Mouse (Mus musculus): ENCODE results near the gene Ttc34.
A peak's percentile ranks its signal among the peaks of the same experiment; 100 is the strongest.

Ttc34 gene

GRCm38 (mm10) chr4:154837170-154837569 is at the start of gene Ttc34:
Ttc34 (plus strand) TSS chr4:154837459.
- DNase-seq (ENCODE audit: low spot score), result no peak

- no peak for DNase-seq (ENCODE audit: low spot score)
Observed at GRCm38 (mm10) chr4:154787960-154788702, 49.1 kb upstream of the Ttc34 start.

- DNase-seq (ENCODE audit: low spot score), result no peak
Observed at GRCm38 (mm10) chr4:154791894-154792293, 45.4 kb upstream of the Ttc34 start.

GRCm38 (mm10) chr4:154793499-154793898 is 43.8 kb upstream of the Ttc34 start:
- DNase-seq (ENCODE audit: low spot score), result no peak

- peak; percentile 15 for DNase-seq (ENCODE audit: low spot score)
Observed at GRCm38 (mm10) chr4:154797834-154798233, 39.4 kb upstream of the Ttc34 start.

- DNase-seq (ENCODE audit: low spot score), result no peak
Observed at GRCm38 (mm10) chr4:154800543-154800942, 36.7 kb upstream of the Ttc34 start.

GRCm38 (mm10) chr4:154802210-154802609 is 35.0 kb upstream of the Ttc34 start:
- DNase-seq (ENCODE audit: low spot score), result no peak

GRCm38 (mm10) chr4:154825662-154826061 is 11.6 kb upstream of the Ttc34 start:
- DNase-seq (ENCODE audit: low spot score), result peak; percentile 27

GRCm38 (mm10) chr4:154826224-154826623 is 11.0 kb upstream of the Ttc34 start:
- DNase-seq (ENCODE audit: low spot score), result no peak

GRCm38 (mm10) chr4:154827181-154827580 is 10.1 kb upstream of the Ttc34 start:
- DNase-seq (ENCODE audit: low spot score), result no peak

GRCm38 (mm10) chr4:154827861-154828610 is 9.2 kb upstream of the Ttc34 start:
- DNase-seq (ENCODE audit: low spot score), result no peak

- DNase-seq (ENCODE audit: low spot score), result no peak
Observed at GRCm38 (mm10) chr4:154831915-154832573, 5.2 kb upstream of the Ttc34 start.

GRCm38 (mm10) chr4:154836183-154836915 is 910 bp upstream of the Ttc34 start:
- no peak for DNase-seq (ENCODE audit: low spot score)

- no peak for DNase-seq (ENCODE audit: low spot score)
Observed at GRCm38 (mm10) chr4:154838741-154839140, 1.5 kb downstream of the Ttc34 start.

- DNase-seq (ENCODE audit: low spot score), result no peak
Observed at GRCm38 (mm10) chr4:154839406-154839805, 2.1 kb downstream of the Ttc34 start.

- no peak for DNase-seq (ENCODE audit: low spot score)
Observed at GRCm38 (mm10) chr4:154852696-154853095, 15.4 kb downstream of the Ttc34 start.

- DNase-seq (ENCODE audit: low spot score), result no peak
Observed at GRCm38 (mm10) chr4:154853881-154854280, 16.6 kb downstream of the Ttc34 start.

- no peak for DNase-seq (ENCODE audit: low spot score)
Observed at GRCm38 (mm10) chr4:154854676-154855345, 17.6 kb downstream of the Ttc34 start.

GRCm38 (mm10) chr4:154855721-154856479 is 18.6 kb downstream of the Ttc34 start:
- DNase-seq (ENCODE audit: low spot score), result peak; percentile 88

GRCm38 (mm10) chr4:154856480-154856837 is 19.2 kb downstream of the Ttc34 start:
- no peak for DNase-seq (ENCODE audit: low spot score)

GRCm38 (mm10) chr4:154856882-154857281 is 19.6 kb downstream of the Ttc34 start:
- no peak for DNase-seq (ENCODE audit: low spot score)
